Mouse (Mus musculus) hindbrain, embryonic 10.5 days (tissue): ENCODE measurements around the gene Cdhr3. TPM values are rescaled to one million over a fixed set of nuclear protein-coding genes. Genes with fewer than 3 reads are reported as not detected.

Experiments used
- DNase-seq: peaks from one replicate; pipeline ENCODE4 v3.0.0-alpha.2; 2017; ENCODE audit warnings: low spot score
- H3K27ac ChIP-seq: fragments of 300-500 bp; sonication (generic); 2 replicates; pipeline ENCODE4 v1.5.1; 2016; ENCODE audit warnings: mild to moderate bottlenecking, moderate library complexity
- H3K27me3 ChIP-seq: fragments of 300-500 bp; sonication (generic); 2 replicates; pipeline ENCODE4 v1.6.1; 2016; ENCODE audit warnings: mild to moderate bottlenecking; ENCODE audit not compliant: poor library complexity, insufficient read depth, severe bottlenecking
- H3K36me3 ChIP-seq: fragments of 300-500 bp; sonication (generic); 2 replicates; pipeline ENCODE4 v1.6.1; 2016; ENCODE audit warnings: mild to moderate bottlenecking, moderate library complexity
- H3K4me1 ChIP-seq: fragments of 300-500 bp; sonication (generic); replicated peaks from 2 replicates; pipeline ENCODE4 v1.6.1; 2016; ENCODE audit warnings: mild to moderate bottlenecking
- H3K4me3 ChIP-seq: fragments of 300-500 bp; sonication (generic); 2 replicates; pipeline ENCODE4 v1.5.1; 2016; ENCODE audit warnings: mild to moderate bottlenecking, moderate library complexity
- H3K9me3 ChIP-seq: fragments of 300-500 bp; sonication (generic); 2 replicates; pipeline ENCODE4 v1.6.1; 2016; ENCODE audit warnings: mild to moderate bottlenecking, moderate library complexity
- WGBS: fragments of 180-500 bp; shearing (Covaris S2); methylation state at CpG from one replicate; pipeline ENCODE4 v1.1.7; 2016; 5-methylcytosine and 5-hydroxymethylcytosine counted together
- polyA plus RNA-seq: library from polyadenylated mRNA; unstranded; fragments of >200 nt; fragmentation: Nextera tagmentation; extraction: Ambion mirVana; gene quantifications from 2 replicates; pipeline ENCODE4 v1.2.1, GENCODE M21; 2016

Gene Cdhr3
- polyA plus RNA-seq, 1 experiment from 2014 or later: 0.27 TPM

GRCm38 (mm10) chr12:33024524-33024923 is 68.2 kb downstream of the Cdhr3 start:
- Histone ChIP-seq H3K4me1 (peaks cover 18% of the 10 kb centered on the region), H3K36me3 (no peaks in the 10 kb centered on the region), H3K27me3 (peaks cover 20% of the 10 kb centered on the region), H3K4me3 (no peak overlapping the region), H3K27ac (no peak overlapping the region), H3K9me3 (0 out of 2 replicates have a peak, but pooled peaks cover 4% of the 10 kb centered on the region)
- DNase-seq: no peak
- 83% methylated on average over 6 of the region's 6 CpGs for WGBS

- 93% methylated on average over 4 of the region's 4 CpGs for WGBS
- Histone ChIP-seq H3K27ac (no peak overlapping the region), H3K27me3 (no peaks in the 10 kb centered on the region; the same call in 1 of the 2 replicates), H3K9me3 (0 out of 2 replicates have a peak, but pooled peaks cover 4% of the 10 kb centered on the region), H3K36me3 (no peaks in the 10 kb centered on the region), H3K4me3 (no peak overlapping the region), H3K4me1 (no peaks in the 10 kb centered on the region)
- DNase-seq: no peak
Measured at GRCm38 (mm10) chr12:33021751-33022150, 70.9 kb downstream of the Cdhr3 start.

DNA sequence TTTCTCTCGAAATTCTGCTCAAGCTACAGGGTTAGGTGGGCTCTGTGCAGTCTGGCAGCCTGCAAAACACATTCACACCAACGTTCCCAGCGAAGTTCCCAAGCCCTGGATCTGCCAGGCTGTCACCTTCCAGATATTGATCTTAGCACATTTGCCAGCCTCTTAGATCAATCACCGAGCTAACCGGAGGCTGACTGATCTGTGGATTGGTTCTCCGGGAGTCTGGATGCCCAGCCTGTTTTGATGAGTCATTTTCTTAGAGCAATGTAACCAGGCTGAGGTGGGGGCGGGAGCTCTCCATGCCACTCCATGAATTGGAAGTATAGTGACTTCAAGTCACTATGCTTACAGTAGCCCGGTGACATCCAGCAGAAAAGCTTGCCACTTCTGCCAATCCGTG is 71.5 kb downstream of the Cdhr3 start:
- Histone ChIP-seq H3K27ac (no peak overlapping the region), H3K9me3 (0 out of 2 replicates have a peak, but pooled peaks cover 4% of the 10 kb centered on the region), H3K36me3 (no peaks in the 10 kb centered on the region), H3K4me3 (no peak overlapping the region), H3K27me3 (no peaks in the 10 kb centered on the region; the same call in 1 of the 2 replicates), H3K4me1 (no peaks in the 10 kb centered on the region)
- WGBS: 90% methylated on average over 9 of the region's 9 CpGs
- no peak for DNase-seq

- Histone ChIP-seq H3K36me3 (no peaks in the 10 kb centered on the region), H3K27me3 (no peaks in the 10 kb centered on the region), H3K4me3 (no peak overlapping the region), H3K4me1 (no peaks in the 10 kb centered on the region), H3K9me3 (0 out of 2 replicates have a peak, but pooled peaks cover 4% of the 10 kb centered on the region), H3K27ac (no peak overlapping the region)
- no peak for DNase-seq
- 90% methylated on average over 6 of the region's 6 CpGs for WGBS
Measured at GRCm38 (mm10) chr12:33020011-33020410, 72.7 kb downstream of the Cdhr3 start.

DNA sequence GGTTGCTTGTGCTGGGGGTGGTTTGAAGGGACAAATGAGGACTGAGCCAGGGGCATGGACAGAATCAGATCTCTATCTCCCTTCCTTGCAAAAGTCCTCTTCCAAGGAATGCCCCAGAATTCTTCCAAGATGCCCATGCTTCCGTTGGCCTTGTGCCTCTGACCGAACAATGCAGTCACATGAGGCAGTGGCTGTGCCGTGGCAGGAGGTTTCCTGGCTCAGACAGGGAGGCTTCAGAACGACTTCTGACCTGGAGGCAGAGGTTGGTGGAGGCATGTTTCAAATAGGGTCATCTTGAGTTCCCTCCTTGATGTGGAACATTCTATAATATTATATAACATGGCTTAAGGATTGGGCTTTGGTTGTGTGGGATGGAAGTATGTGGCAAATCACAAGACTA is 74.1 kb downstream of the Cdhr3 start:
- no peak overlapping the region for H3K4me3 ChIP-seq
- H3K4me1 ChIP-seq: no peaks in the 10 kb centered on the region
- WGBS: 77% methylated on average over 4 of the region's 4 CpGs
- no peak overlapping the region for H3K27ac ChIP-seq
- H3K9me3 ChIP-seq: 0 out of 2 replicates have a peak, but pooled peaks cover 4% of the 10 kb centered on the region
- no peaks in the 10 kb centered on the region for H3K36me3 ChIP-seq
- no peak for DNase-seq
- H3K27me3 ChIP-seq: no peaks in the 10 kb centered on the region

DNA sequence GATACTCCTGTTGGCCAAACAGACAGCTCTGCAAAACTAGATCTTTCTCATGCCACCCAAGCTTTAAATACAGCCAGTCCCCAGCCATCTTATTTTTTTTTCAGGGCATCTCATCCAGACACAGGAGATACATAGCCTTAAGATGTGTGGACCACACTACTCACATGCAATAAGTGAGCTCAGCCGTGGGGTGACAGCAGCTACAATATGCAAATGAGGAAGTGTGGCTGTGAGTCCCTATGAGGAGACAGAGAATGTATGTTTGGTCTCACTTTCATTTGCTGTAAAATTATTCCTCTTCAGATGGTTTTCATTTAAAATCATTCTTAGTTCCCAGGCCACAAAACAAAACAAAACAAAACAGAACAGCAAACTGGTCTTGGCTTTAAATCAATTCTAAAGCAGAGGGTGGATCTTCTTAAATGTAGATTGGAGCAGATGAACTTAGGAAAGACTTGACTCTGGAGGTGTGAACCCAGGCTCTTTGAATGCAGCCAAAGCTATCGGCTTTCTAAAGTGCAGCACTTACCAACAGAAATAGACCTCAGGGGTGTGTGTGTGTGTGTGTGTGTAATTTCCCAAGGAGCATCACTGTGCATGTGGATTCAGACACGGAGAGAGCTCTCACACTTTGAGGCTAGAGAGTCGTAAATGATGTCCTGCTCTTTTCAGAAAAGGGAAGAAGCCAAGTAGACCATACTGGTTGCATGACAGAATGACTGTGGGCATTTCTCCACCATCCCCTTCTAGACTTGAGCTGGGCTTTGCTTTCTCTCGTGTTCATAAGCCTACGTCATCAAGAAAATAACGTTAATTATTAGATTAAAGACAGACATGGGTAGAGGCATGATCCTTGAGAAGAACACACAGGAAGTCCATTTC is 75.6 kb downstream of the Cdhr3 start:
- H3K36me3 ChIP-seq: no peaks in the 10 kb centered on the region
- H3K4me1 ChIP-seq: no peaks in the 10 kb centered on the region
- H3K4me3 ChIP-seq: no peak overlapping the region
- no peak for DNase-seq
- H3K27me3 ChIP-seq: no peaks in the 10 kb centered on the region
- H3K9me3 ChIP-seq: no peaks in the 10 kb centered on the region
- WGBS: 81% methylated on average over 7 of the region's 7 CpGs
- no peak overlapping the region for H3K27ac ChIP-seq

DNA sequence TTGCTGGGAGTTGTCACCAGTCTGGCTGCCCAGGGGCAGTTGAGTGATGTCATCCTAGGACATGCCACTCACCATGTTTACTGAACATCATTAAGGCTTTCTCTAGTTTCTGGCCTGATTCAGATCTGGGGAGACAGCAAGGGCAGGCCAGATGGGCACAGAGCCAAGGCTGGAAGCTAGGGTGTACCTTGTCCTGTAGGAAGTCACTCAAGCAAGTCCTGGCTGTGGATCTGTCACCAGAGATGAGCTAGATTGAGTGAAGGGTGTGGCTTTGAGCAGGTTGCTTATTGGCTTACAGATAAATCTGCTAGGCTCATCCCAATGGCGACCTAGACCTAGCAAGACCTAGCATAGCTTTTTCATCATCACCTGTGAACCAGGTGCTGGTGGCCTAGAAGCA is 77.6 kb downstream of the Cdhr3 start:
- Histone ChIP-seq H3K27ac (no peak overlapping the region), H3K4me3 (no peak overlapping the region), H3K4me1 (no peaks in the 10 kb centered on the region), H3K27me3 (no peaks in the 10 kb centered on the region), H3K9me3 (no peaks in the 10 kb centered on the region), H3K36me3 (no peaks in the 10 kb centered on the region)
- DNase-seq: no peak
- 92% methylated on average over 1 of the region's 1 CpGs for WGBS

DNA sequence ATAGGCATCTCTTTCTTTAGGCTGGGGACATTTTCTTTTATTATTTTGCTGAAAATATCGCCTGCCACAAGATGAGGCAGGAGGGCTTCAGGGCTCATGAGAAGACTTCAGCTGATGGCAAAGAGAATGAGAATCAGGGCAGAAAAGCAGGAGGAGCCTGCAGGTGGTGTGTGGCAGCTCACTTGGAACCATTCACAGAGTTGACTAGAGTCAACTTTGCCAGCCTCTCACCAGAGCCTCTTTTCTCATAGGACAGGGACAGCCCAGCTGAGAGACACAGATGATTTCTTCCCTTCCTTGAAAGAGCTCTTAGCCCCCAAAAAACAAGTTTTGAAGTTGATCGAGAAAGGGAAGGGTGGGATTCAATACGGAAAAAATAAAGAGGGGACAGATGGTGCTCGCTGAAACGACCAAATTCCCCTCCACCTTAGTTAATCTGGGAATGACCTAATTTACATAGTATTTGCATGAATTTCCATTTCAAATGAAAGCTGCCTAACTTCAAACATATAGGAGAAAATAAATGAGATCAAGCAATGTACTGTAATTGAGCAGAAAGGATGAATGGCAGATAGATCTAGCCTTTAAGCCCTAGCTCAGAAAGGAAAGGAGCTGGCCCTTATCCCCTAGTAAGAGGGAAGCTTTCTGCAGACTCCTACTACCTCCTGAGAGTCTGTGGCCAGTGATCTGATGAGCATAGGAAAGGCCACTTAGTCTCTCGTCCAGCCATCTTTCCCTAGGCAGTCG is 78.5 kb downstream of the Cdhr3 start:
- no peak for DNase-seq
- Histone ChIP-seq H3K27ac (no peak overlapping the region), H3K36me3 (no peaks in the 10 kb centered on the region), H3K27me3 (no peaks in the 10 kb centered on the region), H3K4me3 (no peak overlapping the region), H3K4me1 (no peaks in the 10 kb centered on the region), H3K9me3 (no peaks in the 10 kb centered on the region)
- WGBS: 67% methylated on average over 7 of the region's 7 CpGs

- no peaks in the 10 kb centered on the region for H3K9me3 ChIP-seq
- H3K4me3 ChIP-seq: no peak overlapping the region
- no peaks in the 10 kb centered on the region for H3K36me3 ChIP-seq
- H3K27me3 ChIP-seq: no peaks in the 10 kb centered on the region
- WGBS: 42% methylated on average over 3 of the region's 3 CpGs
- DNase-seq: no peak
- no peak overlapping the region for H3K27ac ChIP-seq
- 0 out of 2 replicates have a peak, but pooled peaks cover 8% of the 10 kb centered on the region for H3K4me1 ChIP-seq
Measured at GRCm38 (mm10) chr12:33010026-33010425, 82.6 kb downstream of the Cdhr3 start.

DNA sequence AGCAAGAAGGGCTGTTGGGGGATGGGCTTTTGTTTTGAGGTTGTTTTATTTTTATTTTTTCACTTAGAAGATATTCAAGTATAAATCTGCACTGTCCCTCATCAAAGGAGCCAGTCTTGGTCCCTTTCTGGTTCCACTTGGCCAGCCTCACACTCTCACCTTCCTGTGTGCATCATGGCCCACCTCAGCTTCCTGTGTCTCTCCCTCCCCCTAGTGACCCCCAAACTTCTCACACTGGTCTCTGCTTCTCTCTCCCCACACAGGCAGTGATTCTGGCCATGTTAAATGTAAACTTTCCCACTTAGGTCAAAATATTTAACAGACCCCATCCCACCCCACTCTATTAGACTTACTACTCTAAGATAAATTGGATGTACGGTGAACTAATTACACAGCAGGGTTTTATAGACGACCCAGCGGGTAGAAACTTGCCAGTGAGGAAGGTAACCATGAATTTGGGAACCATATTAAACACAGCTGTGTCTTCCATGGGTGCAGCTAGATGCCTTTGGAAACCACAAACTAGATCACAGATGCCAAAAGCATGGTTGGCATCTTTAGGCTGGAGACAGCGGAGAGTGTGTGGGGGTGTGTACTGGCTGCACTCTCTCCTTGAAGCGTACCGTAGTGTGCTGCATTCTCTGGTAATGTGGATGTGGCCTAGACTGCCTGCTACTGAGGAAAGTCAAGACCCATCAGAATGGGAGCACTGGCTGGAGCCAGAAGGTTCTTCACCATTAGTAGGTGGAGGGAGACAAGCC is 83.3 kb downstream of the Cdhr3 start:
- Histone ChIP-seq H3K4me3 (no peak overlapping the region), H3K27ac (no peak overlapping the region), H3K9me3 (no peaks in the 10 kb centered on the region), H3K4me1 (0 out of 2 replicates have a peak, but pooled peaks cover 8% of the 10 kb centered on the region), H3K36me3 (no peaks in the 10 kb centered on the region), H3K27me3 (no peaks in the 10 kb centered on the region)
- no peak for DNase-seq
- WGBS: 90% methylated on average over 6 of the region's 6 CpGs

DNA sequence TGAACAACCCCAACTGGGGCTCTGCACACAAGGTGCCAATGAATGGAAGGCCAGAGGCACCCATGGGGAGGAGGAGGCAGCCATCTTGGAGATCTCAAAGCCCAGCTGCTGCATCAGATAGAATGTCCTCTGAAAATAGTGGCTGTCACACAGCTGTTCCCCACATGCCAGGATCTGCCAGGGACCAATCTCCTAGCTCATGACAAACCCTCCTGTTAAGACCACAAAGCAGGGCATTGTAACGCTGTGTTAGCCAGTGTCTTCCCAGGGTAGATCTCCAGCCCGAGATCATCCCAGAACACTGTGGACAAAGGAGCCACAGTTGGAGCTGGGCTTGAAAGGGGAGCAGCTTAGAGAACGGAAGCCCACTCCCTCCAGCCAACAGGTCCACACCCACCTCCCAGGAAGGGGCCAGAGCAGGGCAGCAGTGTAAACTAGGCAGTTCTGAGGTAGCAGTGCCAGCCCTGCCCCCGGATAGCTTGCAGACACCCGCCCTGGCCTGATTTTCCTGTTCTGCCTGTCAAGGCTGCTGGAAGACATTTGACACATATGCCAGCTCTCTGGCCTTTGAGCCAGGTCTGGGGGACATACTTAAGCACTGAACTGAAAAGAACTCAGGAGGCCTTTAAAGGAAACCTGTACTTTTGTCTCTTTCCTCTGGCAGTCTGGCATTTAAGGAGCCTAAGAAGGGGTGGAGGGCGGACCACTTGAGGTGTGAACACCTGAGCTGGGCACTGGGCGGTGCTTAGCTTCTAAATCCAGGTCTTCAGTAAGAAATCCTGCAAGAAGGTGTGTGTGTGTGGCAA is 84.2 kb downstream of the Cdhr3 start:
- no peaks in the 10 kb centered on the region for H3K9me3 ChIP-seq
- H3K4me1 ChIP-seq: peaks cover 8% of the 10 kb centered on the region; the same call in 1 of the 2 replicates
- DNase-seq: no peak
- no peaks in the 10 kb centered on the region for H3K36me3 ChIP-seq
- H3K27me3 ChIP-seq: no peaks in the 10 kb centered on the region
- H3K4me3 ChIP-seq: no peak overlapping the region
- WGBS: 45% methylated on average over 7 of the region's 7 CpGs
- H3K27ac ChIP-seq: peak overlapping the region; percentile 50

DNA sequence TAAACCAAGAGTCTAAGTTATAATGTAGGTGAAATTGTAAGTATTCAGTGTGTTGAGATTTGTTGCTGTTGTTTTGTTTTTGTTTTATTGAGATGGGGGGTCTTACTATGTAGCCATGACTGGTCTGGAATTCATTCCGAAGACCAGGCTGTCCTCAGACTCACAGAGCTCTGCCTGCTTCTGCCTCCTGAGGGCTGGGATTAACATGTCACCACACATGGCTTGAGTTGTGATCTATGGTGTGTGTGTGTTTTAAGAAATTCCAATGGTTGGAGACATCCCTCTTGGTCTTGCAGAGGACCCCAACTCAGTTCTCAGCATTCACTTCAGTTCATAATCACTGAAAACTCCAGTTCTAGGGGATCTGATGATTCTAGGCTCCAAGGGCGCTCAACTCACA is 85.5 kb downstream of the Cdhr3 start:
- 88% methylated on average over 2 of the region's 2 CpGs for WGBS
- no peak overlapping the region for H3K4me3 ChIP-seq
- no peaks in the 10 kb centered on the region for H3K27me3 ChIP-seq
- no peaks in the 10 kb centered on the region for H3K9me3 ChIP-seq
- no peak overlapping the region for H3K27ac ChIP-seq
- no peak for DNase-seq
- H3K4me1 ChIP-seq: peaks cover 8% of the 10 kb centered on the region
- H3K36me3 ChIP-seq: no peaks in the 10 kb centered on the region
